10 mouse cellular contexts compared by ENCODE assay signal in genomic region chr2:27183734-27184133, GRCm38 (mm10). TPM values are rescaled to one million over a fixed set of nuclear protein-coding genes. Genes with fewer than 3 reads are reported as not detected.
DNase-seq lines count a peak whose midpoint lies in the region; ATAC-seq and TF ChIP-seq lines count a peak whose summit lies in the region.
"Had no signal": no experiment of that assay in that cellular context is flagged by ENCODE, and none has a peak within 500 bp of the region (broad histone marks: within the 10 kb centered on the region; RNA-seq: fewer than 3 reads in every experiment).

No protein-coding gene starts in this region.

- no peaks in the 10 kb centered on the region for H3K36me3 ChIP-seq in embryonic facial prominence, embryonic 14.5 days (ENCODE audit: control insufficient read depth, insufficient read depth, low read length)
- H3K36me3 ChIP-seq in embryonic facial prominence, embryonic 10.5 days (replicated peaks): no peaks in the 10 kb centered on the region
- no peaks in the 10 kb centered on the region for H3K36me3 ChIP-seq in lung, embryonic 14.5 days (ENCODE audit: insufficient read depth)
- H3K36me3 ChIP-seq in hindbrain, embryonic 15.5 days: no peaks in the 10 kb centered on the region
- no peaks in the 10 kb centered on the region for H3K36me3 ChIP-seq in neural tube, embryonic 14.5 days (ENCODE audit: control insufficient read depth, insufficient read depth, low read length)
- H3K36me3 ChIP-seq in forebrain, embryonic 12.5 days (replicated peaks): no peaks in the 10 kb centered on the region
- H3K36me3 ChIP-seq: liver, embryonic 15.5 days had no signal

- H3K9me3 ChIP-seq in embryonic facial prominence, embryonic 14.5 days (ENCODE audit: control insufficient read depth, low read length): no peaks in the 10 kb centered on the region
- no peaks in the 10 kb centered on the region for H3K9me3 ChIP-seq in embryonic facial prominence, embryonic 10.5 days
- no peaks in the 10 kb centered on the region for H3K9me3 ChIP-seq in lung, embryonic 14.5 days (ENCODE audit: low read depth, low read length)
- no peaks in the 10 kb centered on the region for H3K9me3 ChIP-seq in hindbrain, embryonic 15.5 days
- no peaks in the 10 kb centered on the region for H3K9me3 ChIP-seq in neural tube, embryonic 14.5 days (ENCODE audit: control insufficient read depth, low read length)
- H3K9me3 ChIP-seq in forebrain, embryonic 12.5 days: no peaks in the 10 kb centered on the region
- H3K9me3 ChIP-seq: liver, embryonic 15.5 days had no signal

- 0 out of 2 replicates have a peak, but pooled peaks have one; percentile 7 for ATAC-seq in embryonic facial prominence, embryonic 14.5 days (ENCODE audit: low read depth)
- ATAC-seq in lung, embryonic 14.5 days (ENCODE audit: insufficient read depth): peak; percentile 75
- peak; percentile 85; the same call in 1 of the 2 replicates for ATAC-seq in hindbrain, embryonic 15.5 days (ENCODE audit: low FRiP score, low read depth)
- peak; percentile 90 for ATAC-seq in neural tube, embryonic 14.5 days (ENCODE audit: low read depth)
- ATAC-seq in forebrain, embryonic 12.5 days (ENCODE audit: low FRiP score): no peak

- H3K4me1 ChIP-seq in embryonic facial prominence, embryonic 14.5 days (ENCODE audit: control insufficient read depth, insufficient read depth, low read length): no peaks in the 10 kb centered on the region
- H3K4me1 ChIP-seq in embryonic facial prominence, embryonic 10.5 days: peaks cover 11% of the 10 kb centered on the region; the same call in 1 of the 2 replicates
- H3K4me1 ChIP-seq in lung, embryonic 14.5 days (ENCODE audit: insufficient read depth): peaks cover 25% of the 10 kb centered on the region
- peaks cover 10% of the 10 kb centered on the region; the same call in 1 of the 2 replicates for H3K4me1 ChIP-seq in hindbrain, embryonic 15.5 days (replicated peaks)
- H3K4me1 ChIP-seq in neural tube, embryonic 14.5 days (ENCODE audit: control insufficient read depth, insufficient read depth, low read length): peaks cover 4% of the 10 kb centered on the region; the same call in 1 of the 2 replicates
- H3K4me1 ChIP-seq in forebrain, embryonic 12.5 days: no peaks in the 10 kb centered on the region
- H3K4me1 ChIP-seq: liver, embryonic 15.5 days had no signal

- H3K9ac ChIP-seq in embryonic facial prominence, embryonic 14.5 days (ENCODE audit: low read depth, low read length): no peak overlapping the region
- H3K9ac ChIP-seq in lung, embryonic 14.5 days: no peak overlapping the region
- H3K9ac ChIP-seq in hindbrain, embryonic 15.5 days: no peak overlapping the region
- H3K9ac ChIP-seq in neural tube, embryonic 14.5 days (replicated peaks; ENCODE audit: low read depth, low read length): no peak overlapping the region
- no peak overlapping the region for H3K9ac ChIP-seq in forebrain, embryonic 12.5 days
- H3K9ac ChIP-seq: liver, embryonic 15.5 days had no signal

- DNase-seq in embryonic facial prominence, embryonic 14.5 days (ENCODE audit: low spot score): no peak
- no peak for DNase-seq in embryonic facial prominence, embryonic 10.5 days (ENCODE audit: low spot score)
- peak; percentile 70 for DNase-seq in lung, embryonic 14.5 days
- DNase-seq in lung, postnatal 25 days (ENCODE audit: low spot score): no peak
- no peak for DNase-seq in frontal cortex, postnatal 14 days (ENCODE audit: low spot score in 2 of 2)
- DNase-seq: heart, adult 11 months had no signal

- no peaks in the 10 kb centered on the region for H3K27me3 ChIP-seq in embryonic facial prominence, embryonic 14.5 days (replicated peaks; ENCODE audit: control insufficient read depth, insufficient read depth, low read length)
- H3K27me3 ChIP-seq in embryonic facial prominence, embryonic 10.5 days (replicated peaks; ENCODE audit: low read depth, poor library complexity, severe bottlenecking): 0 out of 2 replicates have a peak, but pooled peaks cover 3% of the 10 kb centered on the region
- no peaks in the 10 kb centered on the region for H3K27me3 ChIP-seq in lung, embryonic 14.5 days (ENCODE audit: insufficient read depth, low read length)
- H3K27me3 ChIP-seq in hindbrain, embryonic 15.5 days: no peaks in the 10 kb centered on the region
- H3K27me3 ChIP-seq in neural tube, embryonic 14.5 days (ENCODE audit: control insufficient read depth, insufficient read depth, low read length): no peaks in the 10 kb centered on the region
- H3K27me3 ChIP-seq in forebrain, embryonic 12.5 days: no peaks in the 10 kb centered on the region
- H3K27me3 ChIP-seq: liver, embryonic 15.5 days had no signal

- no peak overlapping the region for H3K4me3 ChIP-seq in embryonic facial prominence, embryonic 14.5 days (ENCODE audit: low read depth, low read length)
- H3K4me3 ChIP-seq in embryonic facial prominence, embryonic 10.5 days: no peak overlapping the region
- H3K4me3 ChIP-seq in lung, embryonic 14.5 days (ENCODE audit: low read depth, low read length): no peak overlapping the region
- no peak overlapping the region for H3K4me3 ChIP-seq in hindbrain, embryonic 15.5 days
- H3K4me3 ChIP-seq in neural tube, embryonic 14.5 days (ENCODE audit: low read depth, low read length): no peak overlapping the region
- H3K4me3 ChIP-seq in forebrain, embryonic 12.5 days (replicated peaks): no peak overlapping the region
- H3K4me3 ChIP-seq: liver, embryonic 15.5 days had no signal

- 66% methylated on average over 12 of the region's 12 CpGs for WGBS in embryonic facial prominence, embryonic 14.5 days
- WGBS in embryonic facial prominence, embryonic 10.5 days: 85% methylated on average over 12 of the region's 12 CpGs
- WGBS in lung, embryonic 14.5 days: 30% methylated on average over 12 of the region's 12 CpGs
- WGBS in hindbrain, embryonic 15.5 days: 54% methylated on average over 12 of the region's 12 CpGs
- 36% methylated on average over 12 of the region's 12 CpGs for WGBS in neural tube, embryonic 14.5 days
- WGBS in forebrain, embryonic 12.5 days: 88% methylated on average over 12 of the region's 12 CpGs

- H3K27ac ChIP-seq in embryonic facial prominence, embryonic 14.5 days (replicated peaks; ENCODE audit: low read depth, low read length): no peak overlapping the region
- no peak overlapping the region for H3K27ac ChIP-seq in embryonic facial prominence, embryonic 10.5 days (replicated peaks)
- H3K27ac ChIP-seq in lung, embryonic 14.5 days (ENCODE audit: low read depth): peak overlapping the region; percentile 27; the same call in 1 of the 2 replicates
- H3K27ac ChIP-seq in hindbrain, embryonic 15.5 days (replicated peaks): peak overlapping the region; percentile 51; the same call in 1 of the 2 replicates
- peak overlapping the region; percentile 58 for H3K27ac ChIP-seq in neural tube, embryonic 14.5 days (ENCODE audit: low read depth, low read length)
- no peak overlapping the region for H3K27ac ChIP-seq in forebrain, embryonic 12.5 days
- H3K27ac ChIP-seq: liver, embryonic 15.5 days had no signal

- no peak overlapping the region for H3K4me2 ChIP-seq in embryonic facial prominence, embryonic 14.5 days (ENCODE audit: low read depth, low read length)
- no peak overlapping the region for H3K4me2 ChIP-seq in lung, embryonic 14.5 days
- H3K4me2 ChIP-seq in hindbrain, embryonic 15.5 days: no peak overlapping the region
- no peak overlapping the region for H3K4me2 ChIP-seq in neural tube, embryonic 14.5 days (ENCODE audit: low read depth, low read length)
- no peak overlapping the region for H3K4me2 ChIP-seq in forebrain, embryonic 12.5 days
- H3K4me2 ChIP-seq: liver, embryonic 15.5 days had no signal

- TF ChIP-seq CTCF in lung, embryonic 14.5 days (IDR thresholded peaks at IDR 0.05; ENCODE audit: low read depth): no peak

RNA-seq across cellular contexts. Expression of gene Dbh, which starts 18.7 kb away (rescaled TPM):
- polyA plus RNA-seq in embryonic facial prominence, embryonic 14.5 days (2014; fragmentation: Nextera tagmentation; extraction: Ambion mirVana): 2.1 and 3.9 TPM in 2 replicates
- polyA plus RNA-seq in embryonic facial prominence, embryonic 10.5 days (2016; fragmentation: Nextera tagmentation; extraction: Ambion mirVana): 0.25 and 0.87 TPM in 2 replicates
- polyA plus RNA-seq in lung, embryonic 14.5 days (2014; fragmentation: Nextera tagmentation; extraction: Ambion mirVana): 0.20 and 0.75 TPM in 2 replicates
- polyA plus RNA-seq in hindbrain, embryonic 15.5 days (2015; fragmentation: Nextera tagmentation; extraction: Ambion mirVana): 5.3 and 7.7 TPM in 2 replicates
- 0.11 and 0.63 TPM in 2 replicates for polyA plus RNA-seq in neural tube, embryonic 14.5 days (2014; fragmentation: Nextera tagmentation; extraction: Ambion mirVana)
- not detected in 2 replicates for polyA plus RNA-seq in forebrain, embryonic 12.5 days (2016; fragmentation: Nextera tagmentation; extraction: Ambion mirVana)

RNA-seq across cellular contexts. Expression of gene Fam163b, which starts 41.4 kb away (rescaled TPM):
- polyA plus RNA-seq in embryonic facial prominence, embryonic 14.5 days (2014; fragmentation: Nextera tagmentation; extraction: Ambion mirVana): 0.31 and 0.35 TPM in 2 replicates
- 0.06 and 0.10 TPM in 2 replicates for polyA plus RNA-seq in embryonic facial prominence, embryonic 10.5 days (2016; fragmentation: Nextera tagmentation; extraction: Ambion mirVana)
- polyA plus RNA-seq in lung, embryonic 14.5 days (2014; fragmentation: Nextera tagmentation; extraction: Ambion mirVana): 0.61 and 0.70 TPM in 2 replicates
- 7.7 and 9.6 TPM in 2 replicates for polyA plus RNA-seq in hindbrain, embryonic 15.5 days (2015; fragmentation: Nextera tagmentation; extraction: Ambion mirVana)
- polyA plus RNA-seq in neural tube, embryonic 14.5 days (2014; fragmentation: Nextera tagmentation; extraction: Ambion mirVana): 8.7 and 11.0 TPM in 2 replicates
- 0.27 and 0.32 TPM in 2 replicates for polyA plus RNA-seq in forebrain, embryonic 12.5 days (2016; fragmentation: Nextera tagmentation; extraction: Ambion mirVana)
- polyA plus RNA-seq: liver, embryonic 15.5 days had no signal

Comparison
In these comparisons a context has a peak if more than half of its experiments do, and no peak if none do; other contexts are left out.
1. H3K27ac ChIP-seq: peak in lung, embryonic 14.5 days (single experiment), hindbrain, embryonic 15.5 days (single experiment) and neural tube, embryonic 14.5 days (single experiment); none in embryonic facial prominence, embryonic 14.5 days (single experiment), embryonic facial prominence, embryonic 10.5 days (single experiment) and forebrain, embryonic 12.5 days (single experiment).